Mouse (Mus musculus): ENCODE data around the gene Senp7.

GRCm38 (mm10) chr16:56012789-56013743 is 35.1 kb upstream of the Senp7 start:
- TF ChIP-seq POLR2A (IDR thresholded peaks at IDR 0.05; ENCODE audit: borderline replicate concordance, extremely low read depth, insufficient read depth, insufficient read length, poor library complexity, severe bottlenecking) (no peak), CTCF (IDR thresholded peaks at IDR 0.05; ENCODE audit: borderline replicate concordance, extremely low read depth, insufficient read depth, insufficient read length) (no peak)

Data from brain, embryonic 14.5 days (tissue).